Mouse (Mus musculus): ENCODE results near the gene Zdhhc5.

DNA sequence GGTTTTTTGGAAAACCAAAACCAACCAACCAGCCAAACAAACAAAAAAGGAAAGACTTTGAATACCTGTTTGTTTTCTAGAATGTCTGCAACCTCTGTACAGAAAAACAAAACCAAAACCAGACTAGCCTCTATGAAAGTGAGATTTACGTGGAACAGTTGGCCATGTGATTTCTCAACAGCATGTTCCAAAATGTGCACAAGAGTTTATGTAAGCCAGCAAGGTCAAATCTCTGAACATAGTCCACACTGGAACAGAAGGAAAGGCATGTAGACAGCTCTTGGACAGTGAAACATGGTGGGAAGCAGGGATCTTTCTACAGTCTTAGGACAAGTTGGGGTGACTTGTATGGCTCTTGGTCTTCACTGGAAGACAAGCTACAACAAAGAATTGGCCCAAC is 46.9 kb upstream of the Zdhhc5 start:
- TF ChIP-seq CTCF (IDR thresholded peaks at IDR 0.05; ENCODE audit: control insufficient read depth, insufficient read depth, low read length) (no peak), POLR2A (IDR thresholded peaks at IDR 0.05; ENCODE audit: borderline replicate concordance, control insufficient read depth, low read depth, low read length) (no peak)
